In the genomic region with DNA sequence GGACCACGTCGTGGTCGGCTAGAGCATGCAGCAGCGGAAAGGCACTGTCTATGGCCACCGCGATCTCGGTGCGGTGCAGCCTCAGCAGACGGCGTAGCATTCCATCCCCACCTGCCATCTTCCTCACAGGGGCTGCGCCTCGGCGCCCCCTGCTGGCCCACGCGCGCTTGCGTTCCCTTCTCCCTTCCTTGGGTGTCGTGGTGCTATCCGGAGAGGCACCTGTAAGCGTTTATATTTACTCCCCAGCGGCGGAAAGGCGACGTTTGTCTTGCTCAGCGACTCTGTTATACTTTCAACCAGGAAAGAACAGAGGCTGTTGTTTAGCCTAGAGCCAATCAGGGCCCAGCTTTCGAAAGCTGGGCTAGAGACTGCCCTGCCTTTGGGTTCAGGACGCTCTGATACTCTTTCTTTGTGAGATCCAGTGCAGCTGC, we compare ENCODE assay signal across 8 mouse cellular contexts. TPM values are rescaled to one million over a fixed set of nuclear protein-coding genes. Genes with fewer than 3 reads are reported as not detected.
DNase-seq lines count a peak whose midpoint lies in the region; ATAC-seq lines count a peak whose summit lies in the region.

A gene (minus strand): TSS at position 205 of the 431 bp plus-strand sequence.

- peaks cover 8% of the 10 kb centered on the region for H3K4me1 ChIP-seq in forebrain, embryonic 13.5 days

- no peaks in the 10 kb centered on the region for H3K36me3 ChIP-seq in forebrain, embryonic 13.5 days (ENCODE audit: poor library complexity, severe bottlenecking)

- WGBS in forebrain, embryonic 13.5 days: 2% methylated on average over 27 of the region's 27 CpGs

- peaks cover 7% of the 10 kb centered on the region for H3K27me3 ChIP-seq in forebrain, embryonic 13.5 days

- DNase-seq in MEL-GATA-1-ER (ENCODE audit: extremely low read depth, low read depth): peak; percentile 45
- DNase-seq in layer of hippocampus, adult 8-10 months (ENCODE audit: low spot score in 2 of 2): peak; percentile 41 to 49
- peak; percentile 63 for DNase-seq in lung, postnatal 10 days
- DNase-seq in retina, postnatal 7 days (ENCODE audit: low read depth, low spot score): peak; percentile 51
- peak; percentile 64 for DNase-seq in urinary bladder, postnatal 14 days (ENCODE audit: low spot score)

- H3K9ac ChIP-seq in forebrain, embryonic 13.5 days: peak within 1 kb of the TSS; percentile 28

- ATAC-seq in cerebellum, adult (ENCODE audit: insufficient number of reproducible peaks, low FRiP score, low TSS enrichment): 0 out of 2 replicates have a peak, but pooled peaks have one; percentile 40
- peak; percentile 71 for ATAC-seq in forebrain, embryonic 13.5 days
- ATAC-seq in hematopoietic stem cell, adult 5-6 weeks (replicated peaks in 1 of 2; ENCODE audit: insufficient read depth in 1 of 2, low FRiP score in 2 of 2, low TSS enrichment in 1 of 2, low read depth in 1 of 2, poor library complexity in 2 of 2, severe bottlenecking in 2 of 2): peak; percentile 75 to 86

- peak within 1 kb of the TSS; percentile 30 for H3K4me3 ChIP-seq in forebrain, embryonic 13.5 days

- no peaks in the 10 kb centered on the region for H3K9me3 ChIP-seq in forebrain, embryonic 13.5 days (replicated peaks)

- no peak within 1 kb of the TSS for H3K27ac ChIP-seq in forebrain, embryonic 13.5 days

- peak within 1 kb of the TSS; percentile 59 for H3K4me2 ChIP-seq in forebrain, embryonic 13.5 days

RNA-seq across cellular contexts. Expression of the gene that starts here (rescaled TPM):
- polyA plus RNA-seq in forebrain, embryonic 13.5 days (2015; fragmentation: Nextera tagmentation; extraction: Ambion mirVana): 0.18 TPM in 1 of 2 replicates, not detected in the other
- 1.0 and 1.6 TPM in 2 replicates for total RNA-seq in hematopoietic stem cell, adult 5-6 weeks (2017)
- under 1 TPM; 0.56 to 0.93 (median 0.63) TPM for total RNA-seq in layer of hippocampus, adult 8-10 months (2022)

Comparison
In these comparisons a context has a peak if more than half of its experiments do, and no peak if none do; other contexts are left out.
1. Peak in ATAC-seq, H3K4me3 ChIP-seq, H3K9ac ChIP-seq and H3K4me2 ChIP-seq in forebrain, embryonic 13.5 days; RNA of the gene not detected or under 1 TPM.
2. Peak in DNase-seq in layer of hippocampus, adult 8-10 months; RNA of the gene not detected or under 1 TPM.